8 mouse cellular contexts compared by ENCODE assay signal in genomic region chr10:60080982-60081825, GRCm38 (mm10). TPM values are rescaled to one million over a fixed set of nuclear protein-coding genes. Genes with fewer than 3 reads are reported as not detected.
DNase-seq lines count a peak whose midpoint lies in the region; ATAC-seq and TF ChIP-seq lines count a peak whose summit lies in the region.

No protein-coding gene starts in this region.

- no peak overlapping the region for H3K4me3 ChIP-seq in lung, embryonic 15.5 days
- H3K4me3 ChIP-seq in lung, adult 2 months (replicated peaks; ENCODE audit: extremely low read depth, low read depth, low read length): no peak overlapping the region
- H3K4me3 ChIP-seq in heart, embryonic 12.5 days: no peak overlapping the region
- no peak overlapping the region for H3K4me3 ChIP-seq in kidney, embryonic 15.5 days (replicated peaks)
- H3K4me3 ChIP-seq in midbrain, postnatal 0 days (ENCODE audit: low read depth, low read length): no peak overlapping the region

- H3K4me2 ChIP-seq in lung, embryonic 15.5 days: no peak overlapping the region
- H3K4me2 ChIP-seq in heart, embryonic 12.5 days: peak overlapping the region; percentile 32; the same call in 1 of the 2 replicates
- H3K4me2 ChIP-seq in kidney, embryonic 15.5 days: no peak overlapping the region
- H3K4me2 ChIP-seq in midbrain, postnatal 0 days (ENCODE audit: low read depth, low read length, poor library complexity, severe bottlenecking): no peak overlapping the region

- H3K27me3 ChIP-seq in lung, embryonic 15.5 days: no peaks in the 10 kb centered on the region
- peaks cover 40% of the 10 kb centered on the region for H3K27me3 ChIP-seq in heart, embryonic 12.5 days (replicated peaks)
- no peaks in the 10 kb centered on the region for H3K27me3 ChIP-seq in kidney, embryonic 15.5 days
- H3K27me3 ChIP-seq in midbrain, postnatal 0 days (ENCODE audit: insufficient read depth, low read length): no peaks in the 10 kb centered on the region

- H3K9ac ChIP-seq in lung, embryonic 15.5 days: no peak overlapping the region
- H3K9ac ChIP-seq in heart, embryonic 12.5 days: no peak overlapping the region
- no peak overlapping the region for H3K9ac ChIP-seq in kidney, embryonic 15.5 days
- no peak overlapping the region for H3K9ac ChIP-seq in midbrain, postnatal 0 days (replicated peaks; ENCODE audit: low read length, poor library complexity, severe bottlenecking)

- no peaks in the 10 kb centered on the region for H3K36me3 ChIP-seq in lung, embryonic 15.5 days
- no peaks in the 10 kb centered on the region for H3K36me3 ChIP-seq in heart, embryonic 12.5 days
- H3K36me3 ChIP-seq in kidney, embryonic 15.5 days: no peaks in the 10 kb centered on the region
- no peaks in the 10 kb centered on the region for H3K36me3 ChIP-seq in midbrain, postnatal 0 days (ENCODE audit: insufficient read depth, low read length)

- 48% methylated on average over 21 of the region's 21 CpGs for WGBS in lung, embryonic 15.5 days
- WGBS in lung, adult 2 months: 55% methylated on average over 21 of the region's 21 CpGs
- WGBS in heart, embryonic 12.5 days: 52% methylated on average over 21 of the region's 21 CpGs
- 33% methylated on average over 21 of the region's 21 CpGs for WGBS in kidney, embryonic 15.5 days
- WGBS in midbrain, postnatal 0 days: 67% methylated on average over 21 of the region's 21 CpGs

- ATAC-seq in lung, embryonic 15.5 days (ENCODE audit: borderline replicate concordance, extremely low read depth, low FRiP score, low TSS enrichment): no peak
- ATAC-seq in heart, embryonic 12.5 days (ENCODE audit: insufficient number of reproducible peaks, low FRiP score): no peak
- no peak for ATAC-seq in kidney, embryonic 15.5 days (replicated peaks; ENCODE audit: low FRiP score)
- no peak; the same call in 1 of the 2 replicates for ATAC-seq in midbrain, postnatal 0 days (ENCODE audit: low FRiP score)

- peak overlapping the region; percentile 41 for H3K27ac ChIP-seq in lung, embryonic 15.5 days
- H3K27ac ChIP-seq in heart, embryonic 12.5 days (ENCODE audit: poor library complexity, severe bottlenecking): peak overlapping the region; percentile 22
- peak overlapping the region; percentile 64 for H3K27ac ChIP-seq in kidney, embryonic 15.5 days
- peak overlapping the region; percentile 63 for H3K27ac ChIP-seq in midbrain, postnatal 0 days (ENCODE audit: low read depth, low read length)

- H3K9me3 ChIP-seq in lung, embryonic 15.5 days: no peaks in the 10 kb centered on the region
- no peaks in the 10 kb centered on the region for H3K9me3 ChIP-seq in heart, embryonic 12.5 days (replicated peaks)
- H3K9me3 ChIP-seq in kidney, embryonic 15.5 days (replicated peaks): no peaks in the 10 kb centered on the region
- no peaks in the 10 kb centered on the region for H3K9me3 ChIP-seq in midbrain, postnatal 0 days (ENCODE audit: low read length)

- no peak for DNase-seq in lung, adult 2 months
- peak; percentile 44 for DNase-seq in cerebellum, adult 9-11 months
- peak; percentile 35 for DNase-seq in midbrain, postnatal 0 days (ENCODE audit: low spot score)
- DNase-seq in retina, embryonic 14.5 days (ENCODE audit: low spot score): no peak
- no peak for DNase-seq in layer of hippocampus, postnatal 14 days (ENCODE audit: low spot score in 2 of 2)

- no peak for TF ChIP-seq CTCF in lung, adult 2 months (IDR thresholded peaks at IDR 0.05; ENCODE audit: insufficient read depth, low read length)
- no peak for TF ChIP-seq CTCF in midbrain, postnatal 0 days (IDR thresholded peaks at IDR 0.05)

- peaks cover 45% of the 10 kb centered on the region for H3K4me1 ChIP-seq in lung, embryonic 15.5 days
- peaks cover 2% of the 10 kb centered on the region for H3K4me1 ChIP-seq in lung, adult 2 months (ENCODE audit: control insufficient read depth, insufficient read depth, low read length)
- peaks cover 61% of the 10 kb centered on the region for H3K4me1 ChIP-seq in heart, embryonic 12.5 days (replicated peaks)
- peaks cover 48% of the 10 kb centered on the region for H3K4me1 ChIP-seq in kidney, embryonic 15.5 days
- peaks cover 14% of the 10 kb centered on the region; the same call in 1 of the 2 replicates for H3K4me1 ChIP-seq in midbrain, postnatal 0 days (ENCODE audit: insufficient read depth, low read length)

- no peak for TF ChIP-seq POLR2A in lung, adult 2 months (IDR thresholded peaks at IDR 0.05; ENCODE audit: borderline replicate concordance, extremely low read depth, low read depth, low read length)

RNA-seq across cellular contexts. Expression of gene Spock2, which starts 24.8 kb away (rescaled TPM):
- 2.2 and 4.4 TPM in 2 replicates for polyA plus RNA-seq in lung, embryonic 15.5 days (2015; fragmentation: Nextera tagmentation; extraction: Ambion mirVana)
- polyA plus RNA-seq in lung, adult 2 months (2012; rRNA removed): 138 and 143 TPM in 2 replicates
- 2.2 and 2.3 TPM in 2 replicates for polyA plus RNA-seq in heart, embryonic 12.5 days (2016; fragmentation: Nextera tagmentation; extraction: Ambion mirVana)
- polyA plus RNA-seq in kidney, embryonic 15.5 days (2015; fragmentation: Nextera tagmentation; extraction: Ambion mirVana): 49.4 and 52.8 TPM in 2 replicates
- 275 and 308 TPM in 2 replicates for total RNA-seq in midbrain, postnatal 0 days (2014; rRNA removed)
- 109 and 117 TPM in 2 replicates for polyA plus RNA-seq in midbrain, postnatal 0 days (2015; fragmentation: Nextera tagmentation; extraction: Ambion mirVana)
- 100 to 1,000 TPM; 497 to 522 TPM for total RNA-seq in layer of hippocampus, postnatal 14 days (2021)

Comparison
In these comparisons a context has a peak if more than half of its experiments do, and no peak if none do; other contexts are left out.
1. DNase-seq: peak in cerebellum, adult 9-11 months (single experiment) and midbrain, postnatal 0 days (single experiment); none in lung, adult 2 months (single experiment), retina, embryonic 14.5 days (single experiment) and layer of hippocampus, postnatal 14 days (0 of 2).
2. Peak in every context shown above with its lines, with median percentiles within 50 percentile points of each other: H3K27ac ChIP-seq.